Mouse (Mus musculus): ENCODE measurements around the gene Atp2a2. TPM values are rescaled to one million over a fixed set of nuclear protein-coding genes. Genes with fewer than 3 reads are reported as not detected.

The Atp2a2 gene
- polyA plus RNA-seq, 1 experiment from 2014 or later = 36.7 TPM

GRCm38 (mm10) chr5:122537654-122538053 lies 35.6 kb upstream of the Atp2a2 start:
- no peak for DNase-seq (ENCODE audit: low spot score)

GRCm38 (mm10) chr5:122533884-122534283 lies 31.9 kb upstream of the Atp2a2 start:
- Histone ChIP-seq H3K36me3 (ENCODE audit: control insufficient read depth, insufficient read depth, low read length) (no peaks in the 10 kb centered on the region), H3K9ac (ENCODE audit: low read length) (no peak overlapping the region), H3K9me3 (ENCODE audit: control insufficient read depth, low read length) (no peaks in the 10 kb centered on the region), H3K27me3 (ENCODE audit: control insufficient read depth, insufficient read depth, low read length) (no peaks in the 10 kb centered on the region), H3K4me1 (ENCODE audit: control insufficient read depth, insufficient read depth, low read length) (0 out of 2 replicates have a peak, but pooled peaks cover 3% of the 10 kb centered on the region), H3K4me3 (ENCODE audit: low read depth, low read length) (no peak overlapping the region), H3K4me2 (ENCODE audit: low read depth, severe bottlenecking) (no peak overlapping the region), H3K27ac (replicated peaks; ENCODE audit: low read depth, low read length) (no peak overlapping the region)
- ATAC-seq (ENCODE audit: insufficient number of reproducible peaks, low FRiP score, low TSS enrichment, low read depth) = no peak
- 88% methylated on average over 8 of the region's 8 CpGs for WGBS
- no peak for DNase-seq (ENCODE audit: low spot score)

More at GRCm38 (mm10) chr5:122537654-122538053, 35.6 kb upstream of the Atp2a2 start:
- Histone ChIP-seq H3K4me2 (ENCODE audit: low read depth, severe bottlenecking) (no peak overlapping the region), H3K4me3 (ENCODE audit: low read depth, low read length) (no peak overlapping the region), H3K4me1 (ENCODE audit: control insufficient read depth, insufficient read depth, low read length) (no peaks in the 10 kb centered on the region), H3K9me3 (ENCODE audit: control insufficient read depth, low read length) (no peaks in the 10 kb centered on the region), H3K27me3 (ENCODE audit: control insufficient read depth, insufficient read depth, low read length) (no peaks in the 10 kb centered on the region), H3K9ac (ENCODE audit: low read length) (no peak overlapping the region), H3K36me3 (ENCODE audit: control insufficient read depth, insufficient read depth, low read length) (no peaks in the 10 kb centered on the region), H3K27ac (replicated peaks; ENCODE audit: low read depth, low read length) (no peak overlapping the region)
- 95% methylated on average over 5 of the region's 5 CpGs for WGBS
- no peak for ATAC-seq (ENCODE audit: insufficient number of reproducible peaks, low FRiP score, low TSS enrichment, low read depth)

DNA sequence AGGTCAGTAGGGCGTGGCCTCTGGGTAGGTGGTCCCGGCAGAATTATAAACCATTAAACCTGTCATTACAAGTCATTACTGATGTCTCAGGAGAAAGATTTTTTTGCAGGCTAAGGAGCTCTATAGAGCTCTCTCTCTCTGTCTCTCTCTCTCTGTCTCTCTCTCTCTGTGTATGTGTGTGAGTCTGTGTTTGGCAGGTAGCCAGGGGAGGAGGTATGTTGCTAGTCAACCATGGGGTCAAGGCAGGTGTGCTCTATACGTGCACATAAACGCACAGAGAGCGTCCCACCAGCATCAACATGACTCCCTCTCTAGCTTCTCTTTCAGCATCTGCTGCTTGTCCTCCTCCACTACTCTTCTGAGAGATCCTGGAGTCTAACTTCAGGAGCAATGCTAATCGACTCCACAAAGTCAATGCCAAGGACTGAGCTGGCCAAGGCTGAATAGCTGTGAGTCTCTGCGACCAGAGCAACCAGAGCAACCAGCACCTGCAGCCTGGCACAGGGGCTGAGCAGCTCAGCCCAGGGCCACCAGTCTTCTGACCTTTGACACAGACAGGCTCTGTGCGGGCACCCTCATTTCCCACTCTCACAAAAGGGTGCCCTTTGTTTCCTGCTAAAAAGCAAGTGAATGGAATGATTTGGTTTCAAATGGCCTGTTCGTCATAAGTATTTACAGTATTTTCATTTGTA lies 28.0 kb upstream of the Atp2a2 start:
- DNase-seq (ENCODE audit: low spot score) = no peak
- 85% methylated on average over 9 of the region's 9 CpGs for WGBS
- Histone ChIP-seq H3K36me3 (ENCODE audit: control insufficient read depth, insufficient read depth, low read length) (no peaks in the 10 kb centered on the region), H3K27ac (replicated peaks; ENCODE audit: low read depth, low read length) (no peak overlapping the region), H3K9ac (ENCODE audit: low read length) (no peak overlapping the region), H3K4me1 (ENCODE audit: control insufficient read depth, insufficient read depth, low read length) (peaks cover 22% of the 10 kb centered on the region; the same call in 1 of the 2 replicates), H3K4me3 (ENCODE audit: low read depth, low read length) (no peak overlapping the region), H3K27me3 (ENCODE audit: control insufficient read depth, insufficient read depth, low read length) (no peaks in the 10 kb centered on the region), H3K4me2 (ENCODE audit: low read depth, severe bottlenecking) (no peak overlapping the region), H3K9me3 (ENCODE audit: control insufficient read depth, low read length) (no peaks in the 10 kb centered on the region)
- ATAC-seq (ENCODE audit: insufficient number of reproducible peaks, low FRiP score, low TSS enrichment, low read depth) = no peak

GRCm38 (mm10) chr5:122529316-122529715 lies 27.3 kb upstream of the Atp2a2 start:
- ATAC-seq (ENCODE audit: insufficient number of reproducible peaks, low FRiP score, low TSS enrichment, low read depth) = no peak
- no peak overlapping the region for H3K9ac ChIP-seq (ENCODE audit: low read length)

GRCm38 (mm10) chr5:122528591-122528990 lies 26.6 kb upstream of the Atp2a2 start:
- Histone ChIP-seq H3K9ac (ENCODE audit: low read length) (no peak overlapping the region), H3K4me2 (ENCODE audit: low read depth, severe bottlenecking) (no peak overlapping the region), H3K27ac (replicated peaks; ENCODE audit: low read depth, low read length) (peak overlapping the region; percentile 65; the same call in 1 of the 2 replicates), H3K9me3 (ENCODE audit: control insufficient read depth, low read length) (no peaks in the 10 kb centered on the region), H3K36me3 (ENCODE audit: control insufficient read depth, insufficient read depth, low read length) (no peaks in the 10 kb centered on the region), H3K4me1 (ENCODE audit: control insufficient read depth, insufficient read depth, low read length) (peaks cover 22% of the 10 kb centered on the region; the same call in 1 of the 2 replicates), H3K27me3 (ENCODE audit: control insufficient read depth, insufficient read depth, low read length) (no peaks in the 10 kb centered on the region), H3K4me3 (ENCODE audit: low read depth, low read length) (no peak overlapping the region)
- DNase-seq (ENCODE audit: low spot score) (no peak), ATAC-seq (ENCODE audit: insufficient number of reproducible peaks, low FRiP score, low TSS enrichment, low read depth) (no peak)
- WGBS = 75% methylated on average over 3 of the region's 3 CpGs

More at GRCm38 (mm10) chr5:122529316-122529715, 27.3 kb upstream of the Atp2a2 start:
- no peaks in the 10 kb centered on the region for H3K36me3 ChIP-seq (ENCODE audit: control insufficient read depth, insufficient read depth, low read length)
- no peak for DNase-seq (ENCODE audit: low spot score)
- 0 out of 2 replicates have a peak overlapping the region, but pooled peaks have one; percentile 9 for H3K27ac ChIP-seq (replicated peaks; ENCODE audit: low read depth, low read length)
- 65% methylated on average over 3 of the region's 3 CpGs for WGBS
- no peaks in the 10 kb centered on the region for H3K27me3 ChIP-seq (ENCODE audit: control insufficient read depth, insufficient read depth, low read length)
- H3K9me3 ChIP-seq (ENCODE audit: control insufficient read depth, low read length) = no peaks in the 10 kb centered on the region
- H3K4me3 ChIP-seq (ENCODE audit: low read depth, low read length) = no peak overlapping the region
- H3K4me2 ChIP-seq (ENCODE audit: low read depth, severe bottlenecking) = no peak overlapping the region
- H3K4me1 ChIP-seq (ENCODE audit: control insufficient read depth, insufficient read depth, low read length) = peaks cover 22% of the 10 kb centered on the region; the same call in 1 of the 2 replicates

- DNase-seq (ENCODE audit: low spot score) (peak; percentile 67), ATAC-seq (ENCODE audit: insufficient number of reproducible peaks, low FRiP score, low TSS enrichment, low read depth) (0 out of 2 replicates have a peak, but pooled peaks have one; percentile 62)
- Histone ChIP-seq H3K4me2 (ENCODE audit: low read depth, severe bottlenecking) (peak overlapping the region; percentile 31; the same call in 1 of the 2 replicates), H3K4me1 (ENCODE audit: control insufficient read depth, insufficient read depth, low read length) (peaks cover 22% of the 10 kb centered on the region; the same call in 1 of the 2 replicates), H3K9me3 (ENCODE audit: control insufficient read depth, low read length) (no peaks in the 10 kb centered on the region), H3K27ac (replicated peaks; ENCODE audit: low read depth, low read length) (peak overlapping the region; percentile 65), H3K36me3 (ENCODE audit: control insufficient read depth, insufficient read depth, low read length) (no peaks in the 10 kb centered on the region), H3K4me3 (ENCODE audit: low read depth, low read length) (no peak overlapping the region), H3K27me3 (ENCODE audit: control insufficient read depth, insufficient read depth, low read length) (no peaks in the 10 kb centered on the region), H3K9ac (ENCODE audit: low read length) (peak overlapping the region; percentile 27; the same call in 1 of the 2 replicates)
- 24% methylated on average over 11 of the region's 11 CpGs for WGBS
Measured at GRCm38 (mm10) chr5:122527761-122528160, 25.7 kb upstream of the Atp2a2 start.

DNA sequence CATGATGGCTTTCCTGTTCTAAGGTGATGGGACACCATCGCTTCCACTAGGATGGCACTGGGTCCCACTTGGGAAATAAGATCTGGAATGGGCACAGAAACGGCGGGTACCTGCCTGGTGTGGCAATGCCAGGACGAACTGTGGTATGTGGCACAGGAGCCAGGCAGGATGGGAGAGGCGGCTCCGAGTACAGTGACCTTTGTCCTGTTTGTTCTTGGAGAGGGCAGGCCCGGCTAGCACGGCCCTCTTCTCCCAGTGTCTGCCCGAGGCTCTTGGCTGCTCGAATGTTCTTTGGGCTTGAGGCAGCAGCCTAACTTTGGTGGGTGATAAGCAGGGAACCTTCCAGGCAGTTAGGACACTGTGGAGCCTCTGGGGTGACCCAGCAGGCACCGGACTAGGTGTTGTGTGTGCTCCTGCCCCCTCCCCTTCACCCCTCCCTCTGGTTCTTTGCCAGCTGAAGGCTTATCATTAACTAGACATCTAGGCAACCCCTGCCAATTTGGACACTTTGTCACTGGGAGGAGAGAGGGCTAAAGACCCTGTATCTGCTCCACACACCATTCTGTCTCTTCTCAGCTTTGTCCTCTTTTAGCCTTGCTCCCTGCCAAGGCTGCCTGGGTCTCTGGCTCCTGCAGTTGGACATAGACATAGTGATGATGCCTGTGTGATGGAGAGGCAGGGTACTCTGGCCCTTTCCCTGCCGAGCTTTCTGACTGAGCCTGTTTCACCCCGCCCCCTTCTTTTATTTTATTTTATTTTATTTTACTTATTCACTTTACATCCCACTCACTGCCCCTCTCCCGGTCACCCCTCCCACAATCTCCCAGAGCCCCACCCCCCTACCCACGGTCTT lies 25.1 kb upstream of the Atp2a2 start:
- 72% methylated on average over 15 of the region's 15 CpGs for WGBS
- peak overlapping the region; percentile 31; the same call in 1 of the 2 replicates for H3K4me2 ChIP-seq (ENCODE audit: low read depth, severe bottlenecking)

GRCm38 (mm10) chr5:122526405-122526804 lies 24.4 kb upstream of the Atp2a2 start:
- no peak for DNase-seq (ENCODE audit: low spot score)
- no peak overlapping the region for H3K27ac ChIP-seq (replicated peaks; ENCODE audit: low read depth, low read length)

More for the DNA sequence above, 25.1 kb upstream of the Atp2a2 start:
- Histone ChIP-seq H3K9me3 (ENCODE audit: control insufficient read depth, low read length) (no peaks in the 10 kb centered on the region), H3K36me3 (ENCODE audit: control insufficient read depth, insufficient read depth, low read length) (no peaks in the 10 kb centered on the region), H3K27me3 (ENCODE audit: control insufficient read depth, insufficient read depth, low read length) (no peaks in the 10 kb centered on the region), H3K4me1 (ENCODE audit: control insufficient read depth, insufficient read depth, low read length) (peaks cover 22% of the 10 kb centered on the region; the same call in 1 of the 2 replicates), H3K4me3 (ENCODE audit: low read depth, low read length) (no peak overlapping the region), H3K27ac (replicated peaks; ENCODE audit: low read depth, low read length) (peak overlapping the region; percentile 65), H3K9ac (ENCODE audit: low read length) (peak overlapping the region; percentile 18; the same call in 1 of the 2 replicates)
- DNase-seq (ENCODE audit: low spot score) (no peak), ATAC-seq (ENCODE audit: insufficient number of reproducible peaks, low FRiP score, low TSS enrichment, low read depth) (no peak)

More at GRCm38 (mm10) chr5:122526405-122526804, 24.4 kb upstream of the Atp2a2 start:
- Histone ChIP-seq H3K9me3 (ENCODE audit: control insufficient read depth, low read length) (no peaks in the 10 kb centered on the region), H3K27me3 (ENCODE audit: control insufficient read depth, insufficient read depth, low read length) (no peaks in the 10 kb centered on the region), H3K4me2 (ENCODE audit: low read depth, severe bottlenecking) (no peak overlapping the region), H3K4me3 (ENCODE audit: low read depth, low read length) (no peak overlapping the region), H3K4me1 (ENCODE audit: control insufficient read depth, insufficient read depth, low read length) (peaks cover 22% of the 10 kb centered on the region; the same call in 1 of the 2 replicates), H3K9ac (ENCODE audit: low read length) (no peak overlapping the region), H3K36me3 (ENCODE audit: control insufficient read depth, insufficient read depth, low read length) (no peaks in the 10 kb centered on the region)
- ATAC-seq (ENCODE audit: insufficient number of reproducible peaks, low FRiP score, low TSS enrichment, low read depth) = no peak
- WGBS = 95% methylated on average over 9 of the region's 9 CpGs

Data from limb, embryonic 11.5 days (tissue).